Mouse (Mus musculus) hindbrain, embryonic 15.5 days (tissue): ENCODE measurements around the gene Katnb1. TPM values are rescaled to one million over a fixed set of nuclear protein-coding genes. Genes with fewer than 3 reads are reported as not detected.

Source experiments
- ATAC-seq: fragments of 200-750 bp; cut with Nextera tagmentation; 2 replicates; pipeline ENCODE4 v1.8.0; 2017; ENCODE audit warnings: low read depth, moderate number of reproducible peaks, moderate TSS enrichment; ENCODE audit not compliant: low FRiP score
- H3K27ac ChIP-seq: fragments of 300-500 bp; sonication (generic); replicated peaks from 2 replicates; pipeline ENCODE4 v1.5.1; 2015; ENCODE audit warnings: mild to moderate bottlenecking, inconsistent platforms
- H3K27me3 ChIP-seq: fragments of 300-500 bp; sonication (generic); 2 replicates; pipeline ENCODE4 v1.6.1; 2015; ENCODE audit warnings: control low read depth, inconsistent platforms
- H3K36me3 ChIP-seq: fragments of 300-500 bp; sonication (generic); 2 replicates; pipeline ENCODE4 v1.6.1; 2015; ENCODE audit warnings: control low read depth, inconsistent platforms
- H3K4me1 ChIP-seq: fragments of 300-500 bp; sonication (generic); replicated peaks from 2 replicates; pipeline ENCODE4 v1.6.1; 2015; ENCODE audit warnings: control low read depth, inconsistent platforms
- H3K4me2 ChIP-seq: fragments of 300-500 bp; sonication (generic); 2 replicates; pipeline ENCODE4 v1.6.1; 2015; ENCODE audit warnings: moderate library complexity, mild to moderate bottlenecking, inconsistent platforms
- H3K4me3 ChIP-seq: fragments of 300-500 bp; sonication (generic); 2 replicates; pipeline ENCODE4 v1.5.1; 2015; ENCODE audit warnings: mild to moderate bottlenecking, inconsistent platforms
- H3K9ac ChIP-seq: fragments of 300-500 bp; sonication (generic); 2 replicates; pipeline ENCODE4 v1.6.1; 2015; ENCODE audit warnings: inconsistent platforms
- H3K9me3 ChIP-seq: fragments of 300-500 bp; sonication (generic); 2 replicates; pipeline ENCODE4 v1.6.1; 2016; ENCODE audit warnings: control low read depth, inconsistent platforms
- WGBS: fragments of 180-500 bp; shearing (Covaris S2); methylation state at CpG from one replicate; pipeline ENCODE4 v1.1.7; 2015; 5-methylcytosine and 5-hydroxymethylcytosine counted together
- polyA plus RNA-seq: library from polyadenylated mRNA; unstranded; fragments of >200 nt; fragmentation: Nextera tagmentation; extraction: Ambion mirVana; gene quantifications from 2 replicates; pipeline ENCODE4 v1.2.1, GENCODE M21; 2015

Gene Katnb1
- polyA plus RNA-seq, 1 experiment from 2014 or later, result 49.9 TPM

DNA sequence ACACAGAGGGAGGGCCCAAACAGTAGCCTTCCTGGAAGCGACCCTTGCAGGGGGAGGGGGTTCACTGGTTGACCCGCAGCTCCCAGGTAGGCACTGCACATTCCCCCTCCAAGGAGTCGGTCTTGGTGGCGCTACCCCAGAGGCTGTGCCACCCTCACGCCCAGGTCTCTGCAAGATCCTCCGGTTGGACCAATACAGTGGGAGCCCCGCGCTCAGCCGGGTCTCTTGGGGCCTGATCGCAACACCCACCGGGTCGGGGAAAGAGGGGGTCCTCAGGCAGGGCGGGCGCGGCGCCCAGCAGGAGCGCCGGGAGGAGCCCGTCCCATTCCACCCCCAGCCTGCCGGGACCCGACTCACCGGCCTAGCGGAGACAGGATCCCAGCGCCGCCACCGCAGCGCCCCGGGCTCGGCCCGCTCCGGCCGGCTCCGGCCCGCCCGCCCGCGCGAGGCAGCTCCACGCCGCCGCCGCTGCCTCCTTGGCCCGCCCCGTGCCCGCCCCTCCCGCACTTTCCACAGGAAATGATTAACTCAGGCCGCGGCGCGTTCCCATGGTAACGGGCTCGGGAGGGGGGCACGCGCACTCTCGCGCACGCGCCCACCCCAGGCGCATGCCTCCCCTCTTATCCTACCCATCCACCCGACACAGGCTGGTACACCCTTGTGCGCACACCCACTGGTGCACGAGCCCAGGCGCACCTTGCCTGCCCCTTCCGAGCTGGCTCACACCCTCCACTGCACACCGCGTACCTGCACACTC, 61.3 kb downstream of the Katnb1 start:
- ATAC-seq, result peak; percentile 85
- WGBS, result under 1% methylated on average over 41 of the region's 66 CpGs
- H3K27me3 ChIP-seq, result no peaks in the 10 kb centered on the region; the same call in 1 of the 2 replicates
- H3K4me1 ChIP-seq, result peaks cover 52% of the 10 kb centered on the region
- H3K4me3 ChIP-seq, result peak overlapping the region; percentile 61
- no peaks in the 10 kb centered on the region for H3K9me3 ChIP-seq
- no peaks in the 10 kb centered on the region for H3K36me3 ChIP-seq
- peak overlapping the region; percentile 83 for H3K4me2 ChIP-seq
- H3K27ac ChIP-seq, result peak overlapping the region; percentile 78
- peak overlapping the region; percentile 73 for H3K9ac ChIP-seq

DNA sequence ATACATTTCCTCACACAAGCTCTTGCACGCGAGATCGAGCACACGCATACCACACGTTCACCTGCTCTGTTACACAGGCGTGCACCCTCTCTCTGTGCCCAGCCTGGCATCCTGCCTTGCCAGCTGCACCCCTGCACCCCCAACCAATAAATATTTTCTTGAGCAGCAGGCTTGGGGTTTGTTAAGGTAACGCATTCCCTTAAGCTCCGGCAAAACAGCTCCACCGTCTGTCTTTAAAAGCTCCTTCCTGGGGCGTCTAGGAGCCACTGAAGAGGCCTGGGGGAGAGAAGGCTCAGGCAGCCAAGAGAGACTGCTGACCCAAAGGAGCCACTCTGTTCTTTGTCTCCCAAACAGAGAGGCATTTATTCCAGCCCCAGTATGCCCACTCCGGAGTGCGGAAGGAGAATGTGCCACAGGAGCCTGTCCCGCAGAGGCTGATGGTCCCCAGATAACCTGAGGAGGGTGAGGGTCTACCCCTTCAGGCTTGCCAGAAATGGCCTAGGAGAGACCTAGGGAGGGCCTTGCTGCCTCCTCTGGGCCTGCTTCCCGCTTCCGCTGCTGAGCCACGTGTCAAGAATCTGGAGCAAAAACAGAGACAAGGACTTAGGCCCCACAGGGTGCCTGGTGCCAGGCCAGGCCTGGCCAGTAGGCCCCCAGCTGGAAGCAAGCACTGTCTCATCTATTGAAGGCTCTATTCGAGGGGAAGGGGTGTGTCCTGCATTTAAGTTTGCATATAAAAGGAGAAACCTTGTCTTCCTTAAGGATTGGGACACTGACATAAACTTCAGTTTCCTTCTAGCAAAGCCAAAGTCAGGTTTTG, 62.2 kb downstream of the Katnb1 start:
- peak; percentile 43 for ATAC-seq

DNA sequence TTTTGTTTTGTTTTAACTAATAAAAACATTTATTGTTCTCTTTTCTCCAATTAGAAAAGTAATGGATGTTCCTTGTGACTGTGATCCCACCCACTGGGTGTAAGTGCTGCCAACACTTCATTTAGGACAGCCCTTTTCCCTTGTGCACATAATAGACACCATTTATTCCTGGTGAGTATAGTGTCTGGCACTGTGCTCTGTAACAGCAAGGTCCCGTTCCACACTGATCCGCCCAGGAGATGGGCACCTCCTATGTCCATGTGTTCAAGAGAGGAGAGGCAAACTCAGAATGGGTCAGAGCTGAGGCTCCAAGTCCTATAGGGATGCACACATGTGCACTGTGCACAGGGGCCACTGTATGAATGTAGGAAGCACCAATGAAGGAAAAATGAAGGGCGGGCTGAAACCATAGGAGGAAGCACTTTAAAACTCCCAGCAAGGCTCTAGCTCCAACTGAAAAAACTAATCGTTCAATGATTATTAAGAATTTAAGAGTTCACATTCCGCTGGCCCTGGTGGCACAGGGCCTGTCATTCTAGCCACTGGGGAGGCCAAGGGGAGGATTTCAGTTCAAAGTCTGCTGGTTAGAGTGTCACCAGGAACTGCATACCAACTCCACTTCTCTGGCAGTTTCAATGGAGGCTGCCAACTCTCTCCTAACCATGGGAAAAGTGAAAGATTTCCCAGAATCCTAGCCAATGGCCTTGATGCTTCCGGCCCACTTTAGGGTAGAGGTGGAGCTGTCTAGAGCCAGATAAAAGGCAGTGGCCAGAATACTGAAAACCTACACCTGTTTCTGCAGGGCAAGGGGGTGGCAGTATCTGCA, 63.0 kb downstream of the Katnb1 start:
- Histone ChIP-seq H3K9me3 (no peaks in the 10 kb centered on the region), H3K4me3 (no peak overlapping the region), H3K27me3 (no peaks in the 10 kb centered on the region), H3K4me2 (no peak overlapping the region), H3K36me3 (no peaks in the 10 kb centered on the region), H3K4me1 (peaks cover 35% of the 10 kb centered on the region), H3K27ac (peak overlapping the region; percentile 39; the same call in 1 of the 2 replicates), H3K9ac (no peak overlapping the region)
- ATAC-seq, result peak; percentile 52
- WGBS, result 61% methylated on average over 6 of the region's 6 CpGs

More for the DNA sequence above, 62.2 kb downstream of the Katnb1 start:
- Histone ChIP-seq H3K4me1 (peaks cover 42% of the 10 kb centered on the region), H3K4me3 (peak overlapping the region; percentile 61), H3K36me3 (no peaks in the 10 kb centered on the region), H3K27ac (peak overlapping the region; percentile 78), H3K9me3 (no peaks in the 10 kb centered on the region), H3K9ac (0 out of 2 replicates have a peak overlapping the region, but pooled peaks have one; percentile 6), H3K4me2 (peak overlapping the region; percentile 83), H3K27me3 (no peaks in the 10 kb centered on the region)
- 9% methylated on average over 17 of the region's 17 CpGs for WGBS

DNA sequence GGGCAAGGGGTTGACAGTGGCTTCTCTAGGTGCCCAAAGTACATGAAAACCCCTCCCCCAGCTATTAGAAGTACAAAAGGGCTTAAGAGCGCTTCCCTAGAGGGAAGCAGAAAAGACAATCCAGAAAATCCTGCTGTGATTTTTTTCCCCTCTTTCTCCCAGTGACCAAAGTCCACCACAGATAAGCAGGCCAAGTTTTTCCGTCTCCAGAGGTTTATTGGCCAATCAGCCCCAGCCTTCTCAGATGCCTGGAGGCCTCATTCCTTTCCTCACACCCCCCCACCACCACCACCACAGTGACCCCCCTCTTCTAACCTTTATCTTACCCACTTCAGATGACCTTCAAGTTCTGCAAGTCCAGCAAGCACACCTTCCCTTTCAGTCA, 63.6 kb downstream of the Katnb1 start:
- Histone ChIP-seq H3K4me2 (no peak overlapping the region), H3K4me3 (no peak overlapping the region), H3K4me1 (peaks cover 35% of the 10 kb centered on the region), H3K9ac (no peak overlapping the region), H3K9me3 (no peaks in the 10 kb centered on the region), H3K27me3 (no peaks in the 10 kb centered on the region), H3K27ac (no peak overlapping the region), H3K36me3 (no peaks in the 10 kb centered on the region)
- 57% methylated on average over 2 of the region's 2 CpGs for WGBS
- ATAC-seq, result no peak

DNA sequence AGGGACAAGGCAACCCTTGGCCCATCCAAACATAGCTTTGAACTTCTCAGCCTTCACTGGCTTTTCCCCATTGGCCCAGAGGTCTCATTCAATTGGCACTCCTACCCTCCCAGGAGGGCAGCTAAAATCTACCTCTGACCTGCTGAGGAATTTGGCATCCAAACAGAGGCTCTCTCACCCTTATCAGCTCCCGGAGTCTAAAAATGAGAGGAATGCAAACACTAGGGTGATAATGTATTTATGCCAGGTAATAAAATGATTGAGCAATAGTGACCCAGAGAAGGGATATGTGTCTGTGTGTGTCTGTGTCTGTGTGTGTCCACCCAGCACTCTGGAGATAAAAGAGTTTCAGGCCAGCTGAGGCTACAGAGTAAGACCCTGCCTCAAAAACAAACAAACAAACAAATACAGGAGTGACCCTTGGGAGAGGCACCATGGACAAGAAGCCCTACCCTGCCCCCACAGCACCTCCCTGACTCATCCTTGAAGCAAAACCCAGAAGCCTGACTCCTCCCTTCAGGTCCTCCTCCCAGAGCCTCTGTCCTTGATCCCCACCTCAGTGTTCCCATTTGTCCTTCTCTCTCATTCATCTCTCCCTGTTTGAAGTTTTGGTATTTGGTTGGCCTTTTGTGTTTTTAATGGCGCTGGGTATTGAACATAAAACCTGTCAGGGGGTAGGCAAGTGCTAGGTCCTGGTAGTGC, 65.2 kb downstream of the Katnb1 start:
- ATAC-seq, result no peak
- Histone ChIP-seq H3K4me3 (no peak overlapping the region), H3K27ac (no peak overlapping the region), H3K27me3 (no peaks in the 10 kb centered on the region), H3K4me2 (no peak overlapping the region), H3K9me3 (no peaks in the 10 kb centered on the region), H3K36me3 (no peaks in the 10 kb centered on the region), H3K9ac (no peak overlapping the region), H3K4me1 (peaks cover 22% of the 10 kb centered on the region)
- 87% methylated on average over 2 of the region's 2 CpGs for WGBS

DNA sequence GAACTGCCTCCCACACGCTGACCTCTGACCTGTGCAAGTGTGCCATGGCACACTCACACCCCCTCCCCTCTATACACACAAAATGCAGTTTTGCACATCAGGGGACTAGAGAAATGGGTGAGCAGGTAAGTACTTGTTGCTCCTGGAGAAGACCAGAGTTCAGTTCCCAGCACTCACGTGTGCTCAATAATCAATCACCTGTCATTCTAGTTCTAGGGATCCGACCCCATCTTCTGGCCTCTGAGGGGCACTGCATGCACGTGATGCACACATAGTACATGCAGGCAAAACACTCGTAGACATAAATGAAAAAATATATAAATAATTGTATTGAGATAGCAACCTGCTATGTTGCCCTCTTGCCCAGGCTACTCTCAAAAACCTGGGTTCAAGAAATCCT, 65.9 kb downstream of the Katnb1 start:
- no peaks in the 10 kb centered on the region for H3K27me3 ChIP-seq
- H3K36me3 ChIP-seq, result no peaks in the 10 kb centered on the region
- H3K9ac ChIP-seq, result no peak overlapping the region
- no peaks in the 10 kb centered on the region for H3K9me3 ChIP-seq
- H3K4me2 ChIP-seq, result no peak overlapping the region
- no peak overlapping the region for H3K27ac ChIP-seq
- 91% methylated on average over 5 of the region's 5 CpGs for WGBS
- no peak for ATAC-seq
- H3K4me1 ChIP-seq, result peaks cover 16% of the 10 kb centered on the region
- no peak overlapping the region for H3K4me3 ChIP-seq

DNA sequence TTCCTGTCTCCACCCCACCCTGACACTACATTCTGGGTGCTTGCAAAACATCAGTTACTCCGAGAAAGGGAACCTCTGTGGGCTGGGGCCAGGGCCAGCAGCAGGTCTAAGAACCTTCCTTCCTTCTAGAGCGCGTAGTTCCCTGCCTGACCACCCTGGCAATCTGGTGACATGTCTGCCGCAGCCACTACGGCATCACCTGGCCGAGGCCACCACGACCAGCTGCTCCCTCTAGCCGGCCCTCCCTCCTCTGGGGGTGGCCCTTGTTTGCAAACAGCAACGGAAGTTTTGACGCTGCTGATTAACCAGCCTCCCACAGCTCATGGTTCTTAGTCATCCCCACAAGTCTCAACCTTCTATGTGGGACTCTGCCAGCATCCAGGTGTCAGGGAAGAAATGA, 68.4 kb downstream of the Katnb1 start:
- H3K27me3 ChIP-seq, result no peaks in the 10 kb centered on the region
- ATAC-seq, result no peak
- no peaks in the 10 kb centered on the region for H3K36me3 ChIP-seq
- 0 out of 2 replicates have a peak, but pooled peaks cover 1% of the 10 kb centered on the region for H3K4me1 ChIP-seq
- H3K4me3 ChIP-seq, result no peak overlapping the region
- no peak overlapping the region for H3K4me2 ChIP-seq
- no peak overlapping the region for H3K9ac ChIP-seq
- H3K27ac ChIP-seq, result no peak overlapping the region
- H3K9me3 ChIP-seq, result no peaks in the 10 kb centered on the region
- 55% methylated on average over 10 of the region's 10 CpGs for WGBS

DNA sequence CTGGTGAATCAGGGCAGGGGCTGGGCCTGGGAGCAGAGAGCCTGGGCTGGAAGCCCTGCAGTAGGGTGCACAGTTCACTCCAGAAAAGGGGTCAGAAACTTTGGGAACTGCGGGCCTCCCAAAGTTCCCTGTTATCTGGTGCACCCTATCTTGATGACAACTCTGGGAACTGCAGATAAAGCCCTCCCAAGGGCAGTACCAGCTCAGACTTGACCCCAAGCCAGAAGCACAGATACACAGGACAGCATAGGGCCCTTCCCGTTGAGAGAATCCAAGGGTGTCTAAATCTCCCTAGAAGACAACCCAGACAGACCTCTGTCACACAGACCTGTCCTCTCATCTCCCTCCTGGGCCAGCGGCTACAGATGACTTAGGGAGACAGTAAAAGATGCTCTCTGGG, 69.6 kb downstream of the Katnb1 start:
- no peaks in the 10 kb centered on the region for H3K27me3 ChIP-seq
- H3K9ac ChIP-seq, result no peak overlapping the region
- no peak for ATAC-seq
- WGBS, result 89% methylated on average over 3 of the region's 3 CpGs
- H3K4me2 ChIP-seq, result no peak overlapping the region
- H3K27ac ChIP-seq, result no peak overlapping the region
- H3K4me3 ChIP-seq, result no peak overlapping the region
- H3K4me1 ChIP-seq, result no peaks in the 10 kb centered on the region
- H3K9me3 ChIP-seq, result no peaks in the 10 kb centered on the region
- H3K36me3 ChIP-seq, result no peaks in the 10 kb centered on the region

Other genes with a start within 250 kb of the Katnb1 start
- gene Coq9, start 242.9 kb upstream of the Katnb1 start, polyA plus RNA-seq, result 57.6 and 59.6 TPM in 2 replicates
- 194 and 197 TPM in 2 replicates for gene Ciapin1, start 242.8 kb upstream of the Katnb1 start, polyA plus RNA-seq
- 111 TPM in 2 replicates for gene Polr2c, start 223.7 kb upstream of the Katnb1 start, polyA plus RNA-seq
- gene Dok4, start 204.9 kb upstream of the Katnb1 start, polyA plus RNA-seq, result 84.1 and 88.9 TPM in 2 replicates
- gene Ccdc102a, start 163.1 kb upstream of the Katnb1 start, polyA plus RNA-seq, result 6.6 and 7.6 TPM in 2 replicates
- gene Adgrg5, start 157.5 kb upstream of the Katnb1 start, polyA plus RNA-seq, result 0.17 and 0.25 TPM in 2 replicates
- gene Adgrg1, start 106.4 kb upstream of the Katnb1 start, polyA plus RNA-seq, result 116 and 122 TPM in 2 replicates
- gene Adgrg3, start 63.5 kb upstream of the Katnb1 start, polyA plus RNA-seq, result 0.79 and 0.95 TPM in 2 replicates
- 2.1 and 2.4 TPM in 2 replicates for gene Drc7, start 26.1 kb upstream of the Katnb1 start, polyA plus RNA-seq
- 26.5 and 30.2 TPM in 2 replicates for gene Kifc3, start 121.6 kb downstream of the Katnb1 start, polyA plus RNA-seq
- gene Cngb1, start 225.4 kb downstream of the Katnb1 start, polyA plus RNA-seq, result 0.43 TPM in 2 replicates
- 2.3 and 3.6 TPM in 2 replicates for gene Tepp, start 229.4 kb downstream of the Katnb1 start, polyA plus RNA-seq